12 mouse cellular contexts compared by ENCODE assay signal in genomic region chr12:13639336-13639735, GRCm38 (mm10).
DNase-seq lines count a peak whose midpoint lies in the region; ATAC-seq lines count a peak whose summit lies in the region.
"Had no signal": no experiment of that assay in that cellular context is flagged by ENCODE, and none has a peak within 500 bp of the region (broad histone marks: within the 10 kb centered on the region; RNA-seq: fewer than 3 reads in every experiment).

No protein-coding gene starts in this region.

- no peak for ATAC-seq in heart, embryonic 11.5 days (replicated peaks; ENCODE audit: insufficient number of reproducible peaks, low FRiP score, low TSS enrichment)
- ATAC-seq in embryonic facial prominence, embryonic 14.5 days (ENCODE audit: low read depth): no peak
- ATAC-seq in megakaryocyte, adult 5-6 weeks (ENCODE audit: poor library complexity, severe bottlenecking): no peak
- ATAC-seq in hindbrain, embryonic 12.5 days (ENCODE audit: low FRiP score): no peak
- no peak for ATAC-seq in midbrain, embryonic 11.5 days (ENCODE audit: low FRiP score)
- ATAC-seq: forebrain, embryonic 13.5 days had no signal

- peak; percentile 3 to 24 for DNase-seq in heart, postnatal 10 days
- DNase-seq in 3T3-L1 (ENCODE audit: low read depth, low spot score): peak; percentile 39
- DNase-seq in R1 (ENCODE audit: low read depth, low spot score): peak; percentile 34
- DNase-seq in embryonic facial prominence, embryonic 14.5 days (ENCODE audit: low spot score): peak; percentile 62
- DNase-seq in midbrain, embryonic 11.5 days (ENCODE audit: low spot score, missing footprints): no peak
- DNase-seq: heart, adult 2 months; thymus, adult 18-20 months had no signal

- H3K9me3 ChIP-seq in heart, embryonic 11.5 days (replicated peaks; ENCODE audit: control insufficient read depth, low read length): no peaks in the 10 kb centered on the region
- H3K9me3 ChIP-seq in embryonic facial prominence, embryonic 14.5 days (ENCODE audit: control insufficient read depth, low read length): no peaks in the 10 kb centered on the region
- H3K9me3 ChIP-seq in hindbrain, embryonic 12.5 days (replicated peaks): no peaks in the 10 kb centered on the region
- H3K9me3 ChIP-seq in midbrain, embryonic 11.5 days (ENCODE audit: control insufficient read depth, low read length): no peaks in the 10 kb centered on the region
- H3K9me3 ChIP-seq: forebrain, embryonic 13.5 days; limb, embryonic 12.5 days had no signal

- no peak overlapping the region for H3K4me2 ChIP-seq in heart, embryonic 11.5 days
- H3K4me2 ChIP-seq in embryonic facial prominence, embryonic 14.5 days (ENCODE audit: low read depth, low read length): no peak overlapping the region
- H3K4me2 ChIP-seq in hindbrain, embryonic 12.5 days (replicated peaks): no peak overlapping the region
- H3K4me2 ChIP-seq in midbrain, embryonic 11.5 days: no peak overlapping the region
- H3K4me2 ChIP-seq: forebrain, embryonic 13.5 days; limb, embryonic 12.5 days had no signal

- no peaks in the 10 kb centered on the region for H3K36me3 ChIP-seq in heart, embryonic 11.5 days (ENCODE audit: control insufficient read depth, insufficient read depth, low read length)
- H3K36me3 ChIP-seq in embryonic facial prominence, embryonic 14.5 days (ENCODE audit: control insufficient read depth, insufficient read depth, low read length): no peaks in the 10 kb centered on the region
- H3K36me3 ChIP-seq in hindbrain, embryonic 12.5 days: no peaks in the 10 kb centered on the region
- no peaks in the 10 kb centered on the region for H3K36me3 ChIP-seq in midbrain, embryonic 11.5 days (ENCODE audit: control insufficient read depth, insufficient read depth, low read length)
- H3K36me3 ChIP-seq: limb, embryonic 12.5 days had no signal

- H3K4me3 ChIP-seq in heart, embryonic 11.5 days (ENCODE audit: low read depth, low read length): no peak overlapping the region
- H3K4me3 ChIP-seq in embryonic facial prominence, embryonic 14.5 days (ENCODE audit: low read depth, low read length): no peak overlapping the region
- no peak overlapping the region for H3K4me3 ChIP-seq in hindbrain, embryonic 12.5 days
- H3K4me3 ChIP-seq in midbrain, embryonic 11.5 days (ENCODE audit: low read depth, low read length): no peak overlapping the region
- H3K4me3 ChIP-seq: forebrain, embryonic 13.5 days; heart, adult 2 months; limb, embryonic 12.5 days had no signal

- no peaks in the 10 kb centered on the region for H3K4me1 ChIP-seq in heart, embryonic 11.5 days (ENCODE audit: control insufficient read depth, insufficient read depth, low read length)
- no peaks in the 10 kb centered on the region for H3K4me1 ChIP-seq in embryonic facial prominence, embryonic 14.5 days (ENCODE audit: control insufficient read depth, insufficient read depth, low read length)
- H3K4me1 ChIP-seq in hindbrain, embryonic 12.5 days: no peaks in the 10 kb centered on the region
- H3K4me1 ChIP-seq in midbrain, embryonic 11.5 days (ENCODE audit: control insufficient read depth, insufficient read depth, low read length): no peaks in the 10 kb centered on the region
- H3K4me1 ChIP-seq: forebrain, embryonic 13.5 days; limb, embryonic 12.5 days had no signal

- intact Hi-C loops in heart, postnatal 10 days (cut with DNase I): no loop called here

- WGBS in heart, embryonic 11.5 days (ENCODE audit: insufficient replicate concordance): 54% methylated on average over 1 of the region's 1 CpGs
- 58% methylated on average over 1 of the region's 1 CpGs for WGBS in embryonic facial prominence, embryonic 14.5 days
- WGBS in hindbrain, embryonic 12.5 days: 57% methylated on average over 1 of the region's 1 CpGs
- WGBS in midbrain, embryonic 11.5 days: 49% methylated on average over 1 of the region's 1 CpGs

- no peaks in the 10 kb centered on the region for H3K27me3 ChIP-seq in heart, embryonic 11.5 days (ENCODE audit: control insufficient read depth, insufficient read depth, low read length)
- no peaks in the 10 kb centered on the region for H3K27me3 ChIP-seq in embryonic facial prominence, embryonic 14.5 days (replicated peaks; ENCODE audit: control insufficient read depth, insufficient read depth, low read length)
- no peaks in the 10 kb centered on the region for H3K27me3 ChIP-seq in hindbrain, embryonic 12.5 days
- no peaks in the 10 kb centered on the region for H3K27me3 ChIP-seq in midbrain, embryonic 11.5 days (ENCODE audit: control insufficient read depth, insufficient read depth, low read length)
- H3K27me3 ChIP-seq: forebrain, embryonic 13.5 days; limb, embryonic 12.5 days had no signal

- no peak overlapping the region for H3K9ac ChIP-seq in heart, embryonic 11.5 days (ENCODE audit: low read depth, low read length)
- H3K9ac ChIP-seq in embryonic facial prominence, embryonic 14.5 days (ENCODE audit: low read depth, low read length): no peak overlapping the region
- H3K9ac ChIP-seq in hindbrain, embryonic 12.5 days: no peak overlapping the region
- no peak overlapping the region for H3K9ac ChIP-seq in midbrain, embryonic 11.5 days (ENCODE audit: low read length)
- H3K9ac ChIP-seq: forebrain, embryonic 13.5 days; limb, embryonic 12.5 days had no signal

- no peak overlapping the region for H3K27ac ChIP-seq in heart, embryonic 11.5 days (ENCODE audit: low read depth, low read length)
- no peak overlapping the region for H3K27ac ChIP-seq in embryonic facial prominence, embryonic 14.5 days (replicated peaks; ENCODE audit: low read depth, low read length)
- H3K27ac ChIP-seq in hindbrain, embryonic 12.5 days: no peak overlapping the region
- no peak overlapping the region for H3K27ac ChIP-seq in midbrain, embryonic 11.5 days (ENCODE audit: low read depth, low read length)
- H3K27ac ChIP-seq: forebrain, embryonic 13.5 days; heart, adult 2 months; limb, embryonic 12.5 days had no signal
